Mouse (Mus musculus) megakaryocyte, embryonic 14.5 days (primary cell): ENCODE data around the gene Opcml. TPM values are rescaled to one million over a fixed set of nuclear protein-coding genes. Genes with fewer than 3 reads are reported as not detected.

Experiments used
- H3K27me3 ChIP-seq: replicated peaks from 2 replicates; pipeline ENCODE3; 2012; ENCODE audit warnings: inconsistent platforms
- H3K36me3 ChIP-seq: replicated peaks from 2 replicates; pipeline ENCODE3; 2012; ENCODE audit warnings: low read length, inconsistent platforms, mixed read lengths
- H3K4me1 ChIP-seq: 2 replicates; pipeline ENCODE4 v1.6.1; 2012; ENCODE audit warnings: inconsistent platforms
- H3K4me3 ChIP-seq: replicated peaks from 2 replicates; pipeline ENCODE3; 2012; ENCODE audit warnings: moderate library complexity, mild to moderate bottlenecking, inconsistent platforms
- H3K9me3 ChIP-seq: 2 replicates; pipeline ENCODE4 v1.6.1; 2012; ENCODE audit warnings: inconsistent platforms
- FLI1 ChIP-seq: IDR thresholded peaks from 2 replicates; pipeline ENCODE4 v1.6.1; 2012; ENCODE audit warnings: low read length, inconsistent platforms, mixed read lengths
- GATA1 ChIP-seq: IDR thresholded peaks from 3 replicates; pipeline ENCODE4 v1.6.1; 2012; ENCODE audit warnings: mixed read lengths, low read length, inconsistent platforms, borderline replicate concordance
- polyA plus RNA-seq: library from polyadenylated mRNA; stranded (reverse); fragments of >175 nt; gene quantifications from 2 replicates; pipeline ENCODE4 v1.2.3, GENCODE M21; 2012; ENCODE audit warnings: low replicate concordance; ENCODE audit not compliant: insufficient read depth

Gene Opcml
- polyA plus RNA-seq, 1 experiment: 0.07 TPM

DNA sequence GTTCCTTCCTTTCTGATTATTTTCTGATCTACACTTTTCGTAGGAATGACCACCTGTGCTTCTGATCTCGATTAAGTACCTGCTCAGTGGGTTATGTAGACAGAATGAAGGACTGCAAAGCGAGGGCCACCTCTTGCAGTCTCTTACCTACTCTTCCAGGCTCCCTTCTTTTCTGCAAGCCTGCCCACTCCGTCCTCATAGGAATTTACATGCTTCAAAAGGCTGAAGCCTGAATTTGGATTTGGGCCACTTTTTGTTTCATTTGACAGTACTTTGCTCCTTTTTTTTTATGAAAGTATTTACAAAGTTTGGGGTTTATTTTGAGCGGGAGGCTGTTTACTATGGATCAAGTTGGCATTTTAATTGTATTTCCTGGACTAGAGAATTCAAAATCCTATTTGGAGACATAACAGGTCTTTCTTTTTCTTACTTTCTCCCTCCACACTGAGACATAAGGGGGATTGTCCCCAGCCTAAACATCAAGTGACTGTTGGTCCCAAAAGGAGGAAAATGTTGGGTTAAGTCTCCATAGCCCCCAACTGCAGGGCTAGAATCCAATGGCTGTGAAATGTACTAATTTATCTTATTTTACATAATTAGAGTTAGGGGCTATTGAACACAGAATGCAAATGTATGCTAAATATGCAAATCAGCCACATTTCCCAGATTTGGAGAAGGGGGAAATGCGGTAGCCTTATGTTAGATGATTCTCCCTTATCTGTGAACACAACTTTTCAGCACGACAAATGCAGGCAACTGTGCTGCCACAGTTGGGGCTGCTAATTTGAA is 667.6 kb downstream of the Opcml start:
- Histone ChIP-seq H3K9me3 (no peaks in the 10 kb centered on the region), H3K27me3 (no peaks in the 10 kb centered on the region), H3K4me1 (no peaks in the 10 kb centered on the region), H3K4me3 (no peak overlapping the region), H3K36me3 (no peaks in the 10 kb centered on the region)
- no peak for TF ChIP-seq GATA1
- no peak for TF ChIP-seq FLI1

- TF ChIP-seq GATA1: no peak
- no peak for TF ChIP-seq FLI1
These were observed 673.0 kb downstream of the Opcml start for GRCm38 (mm10) chr9:28463622-28464021.

DNA sequence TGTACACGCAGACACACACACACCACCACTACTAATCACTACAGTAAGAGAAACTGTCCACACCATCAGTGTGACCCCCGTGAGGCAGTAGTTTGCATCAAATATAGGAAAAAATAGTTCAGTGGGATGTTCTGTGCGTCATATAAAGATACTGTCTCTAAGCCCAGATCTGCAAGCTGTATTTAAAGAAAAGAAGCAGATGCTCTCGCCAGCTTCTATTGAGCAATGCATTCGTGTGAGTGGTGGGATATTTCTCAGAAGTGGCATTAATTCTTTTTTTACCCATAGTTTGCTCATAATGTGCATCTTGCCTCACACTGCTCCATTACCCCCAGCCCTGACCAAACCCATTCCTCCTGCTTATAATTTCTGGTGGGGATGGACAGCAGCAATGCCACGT is 678.8 kb downstream of the Opcml start:
- Histone ChIP-seq H3K4me3 (no peak overlapping the region), H3K9me3 (peaks cover 5% of the 10 kb centered on the region; the same call in 1 of the 2 replicates), H3K4me1 (no peaks in the 10 kb centered on the region), H3K36me3 (no peaks in the 10 kb centered on the region), H3K27me3 (no peaks in the 10 kb centered on the region)
- no peak for TF ChIP-seq GATA1
- no peak for TF ChIP-seq FLI1

More at GRCm38 (mm10) chr9:28463622-28464021, 673.0 kb downstream of the Opcml start:
- Histone ChIP-seq H3K36me3 (no peaks in the 10 kb centered on the region), H3K27me3 (no peaks in the 10 kb centered on the region), H3K4me1 (no peaks in the 10 kb centered on the region), H3K4me3 (no peak overlapping the region), H3K9me3 (no peaks in the 10 kb centered on the region)

DNA sequence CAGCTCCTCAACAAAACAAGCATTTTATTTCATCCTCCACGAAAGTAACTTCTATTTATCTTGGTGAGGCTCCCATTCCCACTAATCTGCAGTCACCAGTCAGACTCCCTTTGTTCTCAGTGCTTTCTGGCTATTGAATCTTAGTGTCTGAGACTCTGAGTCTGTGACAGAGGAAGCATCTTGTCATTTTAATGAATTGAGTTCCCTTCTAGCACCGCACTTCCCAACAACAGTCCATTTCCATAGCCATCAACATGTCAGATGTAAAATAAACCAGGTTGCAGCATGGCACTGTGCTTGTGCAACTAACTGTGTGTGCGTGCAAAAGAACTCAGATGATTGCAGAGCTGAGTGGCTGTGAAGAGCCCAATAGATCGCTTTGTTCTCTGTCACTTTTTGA is 680.9 kb downstream of the Opcml start:
- TF ChIP-seq FLI1: no peak
- TF ChIP-seq GATA1: no peak
- H3K4me3 ChIP-seq: no peak overlapping the region
- H3K27me3 ChIP-seq: no peaks in the 10 kb centered on the region
- H3K36me3 ChIP-seq: no peaks in the 10 kb centered on the region
- no peaks in the 10 kb centered on the region for H3K4me1 ChIP-seq
- H3K9me3 ChIP-seq: peaks cover 5% of the 10 kb centered on the region; the same call in 1 of the 2 replicates

- no peaks in the 10 kb centered on the region for H3K4me1 ChIP-seq
- TF ChIP-seq FLI1 (no peak), GATA1 (no peak)
- H3K27me3 ChIP-seq: no peaks in the 10 kb centered on the region
- H3K36me3 ChIP-seq: no peaks in the 10 kb centered on the region
- H3K9me3 ChIP-seq: peaks cover 5% of the 10 kb centered on the region; the same call in 1 of the 2 replicates
- no peak overlapping the region for H3K4me3 ChIP-seq
These were observed 684.0 kb downstream of the Opcml start for GRCm38 (mm10) chr9:28474586-28474985.

DNA sequence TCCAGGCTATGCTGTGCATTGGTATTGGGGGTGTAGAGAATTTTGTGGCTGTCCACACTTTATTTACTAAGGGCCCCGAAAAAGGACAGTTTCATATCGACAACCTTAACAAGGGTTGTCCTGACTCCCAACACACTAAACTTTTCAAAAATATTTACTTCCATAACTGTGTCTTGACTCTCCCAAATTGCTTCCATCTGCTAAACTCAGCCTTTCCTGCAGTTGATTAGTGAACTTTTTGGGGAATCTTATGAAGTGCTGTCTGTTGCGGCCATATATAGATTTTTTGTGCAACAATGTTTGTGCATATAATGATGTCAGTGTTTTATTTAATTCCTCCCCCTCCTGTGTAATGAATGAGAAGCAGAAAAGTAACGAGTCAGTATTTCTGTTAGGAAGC is 690.7 kb downstream of the Opcml start:
- TF ChIP-seq GATA1: no peak
- no peak for TF ChIP-seq FLI1
- Histone ChIP-seq H3K27me3 (no peaks in the 10 kb centered on the region), H3K4me1 (no peaks in the 10 kb centered on the region), H3K36me3 (no peaks in the 10 kb centered on the region), H3K4me3 (no peak overlapping the region), H3K9me3 (no peaks in the 10 kb centered on the region)

- H3K36me3 ChIP-seq: no peaks in the 10 kb centered on the region
- H3K9me3 ChIP-seq: no peaks in the 10 kb centered on the region
- no peak for TF ChIP-seq FLI1
- H3K4me1 ChIP-seq: no peaks in the 10 kb centered on the region
- no peaks in the 10 kb centered on the region for H3K27me3 ChIP-seq
- H3K4me3 ChIP-seq: no peak overlapping the region
These were observed 697.9 kb downstream of the Opcml start for GRCm38 (mm10) chr9:28488499-28488898.

DNA sequence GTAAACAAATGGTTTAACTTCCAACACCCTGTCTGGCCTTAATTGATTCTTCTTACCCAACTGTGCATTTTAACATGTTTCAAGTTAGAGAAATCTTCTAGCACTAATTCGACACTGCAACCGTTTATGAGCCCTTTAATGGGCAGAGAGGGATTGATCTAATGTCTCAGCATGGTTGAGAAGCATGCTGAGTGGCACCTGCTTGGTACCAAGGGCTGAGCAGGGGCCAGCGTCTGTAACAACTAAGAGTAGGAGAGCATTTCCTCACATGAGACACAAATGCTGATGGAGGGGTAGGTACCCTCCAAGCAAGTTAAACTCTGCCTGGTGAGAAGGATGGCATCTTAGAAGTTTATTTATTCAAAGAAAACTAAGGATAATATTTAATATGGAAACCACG is 699.3 kb downstream of the Opcml start:
- Histone ChIP-seq H3K9me3 (no peaks in the 10 kb centered on the region), H3K4me3 (no peak overlapping the region), H3K27me3 (no peaks in the 10 kb centered on the region), H3K36me3 (no peaks in the 10 kb centered on the region), H3K4me1 (no peaks in the 10 kb centered on the region)
- no peak for TF ChIP-seq FLI1
- TF ChIP-seq GATA1: no peak

DNA sequence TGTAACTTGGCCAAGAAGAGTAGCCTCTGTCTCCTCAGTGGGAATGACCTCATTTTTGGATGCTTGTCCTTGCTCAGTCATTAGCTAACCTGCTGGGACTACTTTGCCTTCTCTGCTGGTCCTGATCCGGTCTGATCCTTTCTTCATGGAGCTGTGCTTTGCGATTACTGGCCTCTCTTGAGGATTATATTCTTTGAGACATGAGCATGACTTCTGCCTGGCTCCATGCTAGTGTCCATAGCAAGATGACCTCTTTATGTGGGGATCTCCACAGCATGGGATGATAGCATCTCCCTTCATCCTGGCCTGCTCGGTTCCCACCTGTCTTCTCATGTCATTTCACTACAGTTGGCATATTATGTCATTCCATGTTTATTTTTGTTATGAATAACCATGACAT is 699.8 kb downstream of the Opcml start:
- Histone ChIP-seq H3K4me3 (no peak overlapping the region), H3K4me1 (no peaks in the 10 kb centered on the region), H3K27me3 (no peaks in the 10 kb centered on the region), H3K9me3 (no peaks in the 10 kb centered on the region), H3K36me3 (no peaks in the 10 kb centered on the region)
- TF ChIP-seq FLI1 (no peak), GATA1 (no peak)

DNA sequence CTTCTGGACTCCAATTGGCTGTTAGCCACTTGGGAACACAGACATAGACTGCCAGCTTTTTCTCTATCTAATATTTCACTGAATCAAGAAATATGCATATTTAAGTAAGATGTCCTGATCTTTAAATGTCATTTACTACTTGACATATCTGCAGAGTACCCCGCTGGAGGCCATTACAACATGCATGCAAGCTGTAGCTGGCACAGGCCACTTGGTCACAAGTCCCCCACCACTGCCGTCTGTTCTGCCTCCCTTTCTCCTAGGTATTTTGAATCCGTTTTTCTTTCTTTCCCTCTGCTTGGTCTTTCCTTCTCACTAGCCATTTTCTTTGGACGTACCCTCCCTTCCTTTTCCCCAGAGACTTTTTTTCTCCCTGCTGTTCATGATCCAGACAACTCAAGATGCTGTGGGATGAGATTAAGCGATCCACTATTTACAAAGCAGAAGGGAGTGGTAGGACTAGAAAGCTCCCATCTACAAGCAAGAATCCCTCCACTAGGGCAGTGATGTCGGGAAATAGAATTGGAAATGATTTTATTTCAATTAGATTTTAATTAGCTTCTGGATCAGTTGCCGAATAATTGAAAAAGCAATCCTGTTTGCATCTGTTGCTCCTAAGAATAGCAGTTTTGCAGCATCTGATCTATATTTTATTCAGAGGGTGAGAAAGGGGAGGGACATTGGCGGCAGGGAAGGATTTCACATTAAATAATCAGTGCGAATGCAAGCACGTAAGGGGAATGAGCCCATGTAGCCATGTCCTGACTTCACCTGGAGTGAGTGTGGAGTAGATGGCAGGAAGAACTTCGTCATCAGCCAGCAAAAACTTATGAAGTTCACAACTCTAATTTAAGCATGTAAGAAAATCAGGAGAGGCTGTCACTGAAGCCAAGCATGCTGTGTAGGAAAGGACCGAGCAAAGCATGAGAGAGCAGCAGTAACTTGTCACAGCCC is 709.5 kb downstream of the Opcml start:
- no peaks in the 10 kb centered on the region for H3K36me3 ChIP-seq
- H3K4me1 ChIP-seq: no peaks in the 10 kb centered on the region
- TF ChIP-seq FLI1 (no peak), GATA1 (no peak)
- H3K9me3 ChIP-seq: no peaks in the 10 kb centered on the region
- H3K27me3 ChIP-seq: no peaks in the 10 kb centered on the region
- no peak overlapping the region for H3K4me3 ChIP-seq
